Mouse (Mus musculus): ENCODE measurements around the gene Gm16405. TPM values are rescaled to one million over a fixed set of nuclear protein-coding genes. Genes with fewer than 3 reads are reported as not detected.
"Not testable (repeated sequence)": the region's sequence is repeated elsewhere in the genome, so short reads cannot be mapped to it uniquely, and the experiment has no call there.

Gene Gm16405
- not detected in 2 replicates for total RNA-seq (2012; rRNA removed)
- not detected for polyA plus RNA-seq (2012; ENCODE audit: insufficient read depth in 1 of 2, insufficient read length in 2 of 2, low read depth in 1 of 2, low replicate concordance in 2 of 2, missing spikeins in 1 of 2)

- H3K4me1 ChIP-seq (ENCODE audit: control insufficient read depth in 1 of 2, insufficient read depth in 2 of 2, low read length in 2 of 2); H3K27ac ChIP-seq (ENCODE audit: control insufficient read depth, low read depth, low read length); H3K4me3 ChIP-seq (ENCODE audit: control insufficient read depth in 1 of 2, insufficient read depth in 1 of 2, low read depth in 2 of 2, low read length in 2 of 2); H3K9ac ChIP-seq (ENCODE audit: control insufficient read depth, low read depth, low read length, poor library complexity, severe bottlenecking); H3K36me3 ChIP-seq (ENCODE audit: control insufficient read depth in 1 of 2, insufficient read depth in 2 of 2, low read length in 2 of 2); H3K79me2 ChIP-seq (ENCODE audit: control insufficient read depth, insufficient read depth, low read length, poor library complexity); DNase-seq (ENCODE audit: low read depth, low spot score); H3K27me3 ChIP-seq (ENCODE audit: control insufficient read depth in 1 of 2, insufficient read depth in 2 of 2, low read length in 2 of 2); H3K9me3 ChIP-seq (replicated peaks; ENCODE audit: insufficient read depth, low read length): not testable (repeated sequence)
Measured at GRCm38 (mm10) chrX:54530908-54531307, at the start of gene Gm16405. TSS of gene Gm16405 (plus strand) at chrX:54531208.

Other genes starting within 250 kb of the Gm16405 start
- gene Gm16430, start 91.0 kb downstream of the Gm16405 start, total RNA-seq (2012; rRNA removed), result not detected in 2 replicates
- gene Gm16430, start 91.0 kb downstream of the Gm16405 start, polyA plus RNA-seq (2012; ENCODE audit: insufficient read depth in 1 of 2, insufficient read length in 2 of 2, low read depth in 1 of 2, low replicate concordance in 2 of 2, missing spikeins in 1 of 2), result not detected